Mouse (Mus musculus) CH12.LX (cell line): ENCODE measurements around the gene H60c. TPM values are rescaled to one million over a fixed set of nuclear protein-coding genes. Genes with fewer than 3 reads are reported as not detected.
"Not testable (repeated sequence)": the region's sequence is repeated elsewhere in the genome, so short reads cannot be mapped to it uniquely, and the experiment has no call there.

ENCODE experiments used
- DNase-seq: peaks from one replicate; pipeline ENCODE4 v3.0.0-alpha.2; 2013; ENCODE audit errors: extremely low read depth
- H3K27ac ChIP-seq: 2 replicates; pipeline ENCODE4 v1.5.1; 2012; ENCODE audit warnings: low read depth, mild to moderate bottlenecking, control low read depth, moderate library complexity; ENCODE audit not compliant: insufficient read depth
- H3K27me3 ChIP-seq: replicated peaks from 2 replicates; pipeline ENCODE3; 2012; ENCODE audit warnings: inconsistent platforms
- H3K36me3 ChIP-seq, 2 experiments: replicated peaks in 1 of 2; 2 replicates each; pipeline versions ENCODE3 to v1.6.1; 2012; ENCODE audit warnings: inconsistent platforms in 1 of 2, low read length in 1 of 2, mild to moderate bottlenecking in 1 of 2, mixed read lengths in 1 of 2, moderate library complexity in 1 of 2; ENCODE audit not compliant: control insufficient read depth in 1 of 2, insufficient read depth in 1 of 2
- H3K4me1 ChIP-seq, 2 experiments: 2 replicates each; pipeline ENCODE4 v1.6.1; 2012; ENCODE audit warnings: inconsistent platforms in 1 of 2, moderate library complexity in 1 of 2; ENCODE audit not compliant: insufficient read depth in 2 of 2, control insufficient read depth in 1 of 2
- H3K4me2 ChIP-seq: 2 replicates; pipeline ENCODE4 v1.6.1; 2012; ENCODE audit warnings: low read depth, mild to moderate bottlenecking, control low read depth; ENCODE audit not compliant: poor library complexity, insufficient read depth, severe bottlenecking
- H3K4me3 ChIP-seq, 3 experiments: fragments of 150-350 bp in 1 of 3; sonication (generic) in 1 of 3; replicated peaks in 1 of 3; 2 replicates each; pipeline versions ENCODE3 to v1.5.1; 2011 to 2012; ENCODE audit warnings: low read depth in 2 of 3, low read length in 2 of 3, mild to moderate bottlenecking in 2 of 3, moderate library complexity in 2 of 3, control low read depth in 1 of 3, improper control_type of control experiment in 1 of 3, inconsistent platforms in 1 of 3, mixed read lengths in 1 of 3; ENCODE audit not compliant: poor library complexity in 1 of 3
- H3K79me2 ChIP-seq: replicated peaks from 2 replicates; pipeline ENCODE4 v1.6.1; 2012; ENCODE audit warnings: mild to moderate bottlenecking, moderate library complexity; ENCODE audit not compliant: control insufficient read depth, poor library complexity, insufficient read depth, severe bottlenecking; ENCODE audit errors: extremely low read depth
- H3K9ac ChIP-seq: 2 replicates; pipeline ENCODE4 v1.6.1; 2012; ENCODE audit warnings: low read depth, mild to moderate bottlenecking, control low read depth, moderate library complexity; ENCODE audit not compliant: insufficient read depth
- H3K9me3 ChIP-seq: replicated peaks from 2 replicates; pipeline ENCODE3; 2012; ENCODE audit warnings: low read length, inconsistent platforms, mixed read lengths
- BHLHE40 ChIP-seq: IDR thresholded peaks from 2 replicates; pipeline ENCODE4 v1.6.1; 2011; ENCODE audit warnings: mild to moderate bottlenecking, low read depth, low read length, improper control_type of control experiment
- CTCF ChIP-seq, 2 experiments: IDR thresholded peaks in 1 of 2; conservative IDR thresholded peaks in 1 of 2; 2 replicates each; pipeline ENCODE4 v1.5.1; 2011 to 2012; ENCODE audit warnings: low read depth in 2 of 2, low read length in 2 of 2, improper control_type of control experiment in 1 of 2, inconsistent platforms in 1 of 2, mild to moderate bottlenecking in 1 of 2, moderate library complexity in 1 of 2
- E2F4 ChIP-seq: IDR thresholded peaks from 2 replicates; pipeline ENCODE4 v1.6.1; 2011; ENCODE audit warnings: low read depth, low read length, improper control_type of control experiment; ENCODE audit not compliant: insufficient replicate concordance
- EP300 ChIP-seq: IDR thresholded peaks from 2 replicates; pipeline ENCODE4 v1.6.1; 2011; ENCODE audit warnings: low read length, improper control_type of control experiment
- HCFC1 ChIP-seq: IDR thresholded peaks from 2 replicates; pipeline ENCODE4 v1.6.1; 2012; ENCODE audit warnings: low read depth, mild to moderate bottlenecking, inconsistent platforms, low read length, improper control_type of control experiment
- MAZ ChIP-seq: IDR thresholded peaks from 2 replicates; pipeline ENCODE4 v1.6.1; 2012; ENCODE audit warnings: low read depth, mild to moderate bottlenecking, inconsistent platforms, low read length, improper control_type of control experiment, moderate library complexity
- NELFE ChIP-seq: IDR thresholded peaks from 2 replicates; pipeline ENCODE4 v1.6.1; 2011; ENCODE audit warnings: low read depth, low read length, improper control_type of control experiment
- SIN3A ChIP-seq: IDR thresholded peaks from 2 replicates; pipeline ENCODE4 v1.6.1; 2012; ENCODE audit warnings: low read length, improper control_type of control experiment, inconsistent platforms
- UBTF ChIP-seq: IDR thresholded peaks from 2 replicates; pipeline ENCODE4 v1.6.1; 2012; ENCODE audit warnings: low read depth, mild to moderate bottlenecking, inconsistent platforms, low read length, improper control_type of control experiment, moderate library complexity
- ZC3H11A ChIP-seq: IDR thresholded peaks from 2 replicates; pipeline ENCODE4 v1.6.1; 2012; ENCODE audit warnings: low read depth, mild to moderate bottlenecking, inconsistent platforms, low read length, improper control_type of control experiment
- ZKSCAN1 ChIP-seq: IDR thresholded peaks from 2 replicates; pipeline ENCODE4 v1.6.1; 2012; ENCODE audit warnings: low read depth, inconsistent platforms, low read length, improper control_type of control experiment, borderline replicate concordance
- ZMIZ1 ChIP-seq: IDR thresholded peaks from 2 replicates; pipeline ENCODE4 v1.6.1; 2012; ENCODE audit warnings: low read depth, mild to moderate bottlenecking, inconsistent platforms, low read length, improper control_type of control experiment
- dilution Hi-C: fragments of 300-500 bp; cut with MboI; formaldehyde crosslinking; loops from 2 replicates; pipeline ENCODE4 v1.14.3; 2020; ENCODE audit warnings: low sequenced_read_pairs; ENCODE audit not compliant: extremely low pct_unique_long_range_greater_than_20kb, extremely low pct_ligation_motif_present
- in situ Hi-C: fragments of 300-500 bp; cut with MboI; formaldehyde crosslinking; loops from 3 replicates; pipeline ENCODE4 v1.14.3; 2019; ENCODE audit warnings: low sequenced_read_pairs, low pct_ligation_motif_present, low pct_unique_long_range_greater_than_20kb, mixed read lengths
- polyA plus RNA-seq: library from polyadenylated mRNA; unstranded; fragments of >175 nt; gene quantifications from 2 replicates; pipeline ENCODE4 v1.2.1, GENCODE M21; 2012; ENCODE audit warnings: low read depth; ENCODE audit not compliant: insufficient read length
- total RNA-seq, 2 experiments: library from RNA; depleted of rRNA; stranded (reverse); fragments of 300-350 nt in 1 of 2; fragments of >200 nt in 1 of 2; gene quantifications; 2 replicates each; pipeline ENCODE4 v1.2.3; 2012 to 2014

The H60c gene
- total and polyA plus RNA-seq, 3 experiments: not detected

- H3K4me1 ChIP-seq: no peaks in the 10 kb centered on the region
- TF ChIP-seq SIN3A (no peak), UBTF (no peak), E2F4 (no peak)
- H3K27ac ChIP-seq: no peak overlapping the region
- in situ Hi-C loops: no loop called here
- H3K9ac ChIP-seq: no peak overlapping the region
- no peaks in the 10 kb centered on the region for H3K79me2 ChIP-seq
- no peak overlapping the region for H3K4me3 ChIP-seq
- H3K36me3 ChIP-seq: no peaks in the 10 kb centered on the region
- no peak for DNase-seq
- H3K27me3 ChIP-seq: no peaks in the 10 kb centered on the region
- H3K9me3 ChIP-seq: no peaks in the 10 kb centered on the region
- dilution Hi-C loops: no loop called here
- no peak overlapping the region for H3K4me2 ChIP-seq
These were observed 10.2 kb downstream of the H60c start for GRCm38 (mm10) chr10:3257391-3257790.

GRCm38 (mm10) chr10:3238436-3238835, 29.1 kb downstream of the H60c start:
- H3K27me3 ChIP-seq, H3K79me2 ChIP-seq, H3K27ac ChIP-seq, H3K9ac ChIP-seq, dilution Hi-C loops, H3K9me3 ChIP-seq, H3K4me3 ChIP-seq, H3K36me3 ChIP-seq, H3K4me2 ChIP-seq, in situ Hi-C loops: not testable (repeated sequence)
- peaks cover 0 to 21% of the 10 kb centered on the region in 2 experiments; a peak in 2 of 4 replicates for H3K4me1 ChIP-seq
- TF ChIP-seq EP300: peak; percentile 49; the same call in 1 of the 2 replicates
- peak; percentile 57 for DNase-seq

- H3K4me3 ChIP-seq: no peak overlapping the region
- H3K27ac ChIP-seq: no peak overlapping the region
- H3K27me3 ChIP-seq: no peaks in the 10 kb centered on the region
- H3K4me1 ChIP-seq: peaks cover 0 to 27% of the 10 kb centered on the region in 2 experiments; a peak in 2 of 4 replicates
- in situ Hi-C loops: no loop called here
- no peaks in the 10 kb centered on the region for H3K9me3 ChIP-seq
- no peak for DNase-seq
- H3K9ac ChIP-seq: no peak overlapping the region
- no peaks in the 10 kb centered on the region for H3K36me3 ChIP-seq
- TF ChIP-seq CTCF (conservative IDR thresholded peaks at IDR 0.05 in 1 of 2, IDR thresholded peaks at IDR 0.05 in 1 of 2; ENCODE audit: low read depth in 2 of 2, low read length in 2 of 2) (no peak), UBTF (no peak), HCFC1 (no peak), MAZ (no peak), ZKSCAN1 (no peak), NELFE (no peak), BHLHE40 (no peak), ZC3H11A (no peak), ZMIZ1 (no peak)
- dilution Hi-C loops: no loop called here
- H3K4me2 ChIP-seq: no peak overlapping the region
- H3K79me2 ChIP-seq: no peaks in the 10 kb centered on the region
These were observed 30.8 kb downstream of the H60c start for GRCm38 (mm10) chr10:3236638-3237270.
